Mouse (Mus musculus) liver, postnatal 0 days (tissue): ENCODE results near the gene Gm21719. TPM values are rescaled to one million over a fixed set of nuclear protein-coding genes. Genes with fewer than 3 reads are reported as not detected.
"Not testable (repeated sequence)": the region's sequence is repeated elsewhere in the genome, so short reads cannot be mapped to it uniquely, and the experiment has no call there.

Experiments
- ATAC-seq: fragments of 200-750 bp; cut with Nextera tagmentation; 2 replicates; pipeline ENCODE4 v1.8.0; 2017; ENCODE audit warnings: mild to moderate bottlenecking, moderate library complexity
- DNase-seq: peaks from one replicate; pipeline ENCODE4 v3.0.0-alpha.2; 2016
- H3K27ac ChIP-seq: fragments of 300-500 bp; sonication (generic); 2 replicates; pipeline ENCODE4 v1.5.1; 2014; ENCODE audit warnings: antibody characterized with exemption, moderate library complexity, mild to moderate bottlenecking, low read depth
- H3K27me3 ChIP-seq: fragments of 300-500 bp; sonication (generic); 2 replicates; pipeline ENCODE4 v1.6.1; 2014; ENCODE audit warnings: low read length, control low read depth, mixed read lengths; ENCODE audit not compliant: insufficient read depth
- H3K36me3 ChIP-seq: fragments of 300-500 bp; sonication (generic); replicated peaks from 2 replicates; pipeline ENCODE4 v1.6.1; 2014; ENCODE audit warnings: mild to moderate bottlenecking, control low read depth, low read length, moderate library complexity, mixed read lengths; ENCODE audit not compliant: insufficient read depth
- H3K4me1 ChIP-seq: fragments of 300-500 bp; sonication (generic); 2 replicates; pipeline ENCODE4 v1.6.1; 2014; ENCODE audit warnings: antibody characterized with exemption, mild to moderate bottlenecking, control low read depth; ENCODE audit not compliant: insufficient read depth
- H3K4me2 ChIP-seq: fragments of 300-500 bp; sonication (generic); 2 replicates; pipeline ENCODE4 v1.6.1; 2014; ENCODE audit warnings: low read depth, mild to moderate bottlenecking, low read length, moderate library complexity, mixed read lengths
- H3K4me3 ChIP-seq: fragments of 300-500 bp; sonication (generic); 2 replicates; pipeline ENCODE4 v1.5.1; 2014; ENCODE audit warnings: low read depth, low read length
- H3K9ac ChIP-seq: fragments of 300-500 bp; sonication (generic); replicated peaks from 2 replicates; pipeline ENCODE4 v1.6.1; 2014; ENCODE audit warnings: mild to moderate bottlenecking, moderate library complexity
- H3K9me3 ChIP-seq: fragments of 300-500 bp; sonication (generic); 2 replicates; pipeline ENCODE4 v1.6.1; 2016; ENCODE audit warnings: mild to moderate bottlenecking, control low read depth, low read length, mixed read lengths
- WGBS: fragments of 180-500 bp; shearing (Covaris S2); extraction: QIAGEN DNeasy Blood & Tissue Kit; methylation state at CpG from one replicate; pipeline ENCODE4 v1.1.7; 2014; ENCODE audit not compliant: insufficient replicate concordance; 5-methylcytosine and 5-hydroxymethylcytosine counted together
- polyA plus RNA-seq: library from polyadenylated mRNA; unstranded; fragments of >200 nt; fragmentation: Nextera tagmentation; extraction: Ambion mirVana; gene quantifications from 2 replicates; pipeline ENCODE4 v1.2.1, GENCODE M21; 2015

Gene Gm21719
- polyA plus RNA-seq: not detected in 2 replicates

- not testable (repeated sequence) for H3K9ac ChIP-seq, H3K4me1 ChIP-seq, H3K27ac ChIP-seq, H3K9me3 ChIP-seq, H3K4me2 ChIP-seq, H3K4me3 ChIP-seq, H3K27me3 ChIP-seq, H3K36me3 ChIP-seq, ATAC-seq, DNase-seq
- no CpG with 5 or more reads among the region's 1 CpGs for WGBS
Measured at GRCm38 (mm10) chrY:6682772-6683171, at the start of gene Gm21719. Gene Gm21719, minus strand, starts transcription at chrY:6682872.

Other genes starting within 250 kb of the Gm21719 start
- not detected in 2 replicates for gene Gm28919, start 99.3 kb downstream of the Gm21719 start, polyA plus RNA-seq
- gene Gm20830, start 235.4 kb upstream of the Gm21719 start, polyA plus RNA-seq: not detected in 2 replicates